Mouse (Mus musculus): Measurements from ENCODE around the gene Gmppa.

GRCm38 (mm10) chr1:75408210-75408609 lies 27.5 kb upstream of the Gmppa start:
- TF ChIP-seq CTCF (conservative IDR thresholded peaks at IDR 0.05; ENCODE audit: low read length) (no peak), POU5F1 (IDR thresholded peaks at IDR 0.05; ENCODE audit: borderline replicate concordance, low read length) (no peak)

Data from E14TG2a.4 (cell line).